In the genomic region with DNA sequence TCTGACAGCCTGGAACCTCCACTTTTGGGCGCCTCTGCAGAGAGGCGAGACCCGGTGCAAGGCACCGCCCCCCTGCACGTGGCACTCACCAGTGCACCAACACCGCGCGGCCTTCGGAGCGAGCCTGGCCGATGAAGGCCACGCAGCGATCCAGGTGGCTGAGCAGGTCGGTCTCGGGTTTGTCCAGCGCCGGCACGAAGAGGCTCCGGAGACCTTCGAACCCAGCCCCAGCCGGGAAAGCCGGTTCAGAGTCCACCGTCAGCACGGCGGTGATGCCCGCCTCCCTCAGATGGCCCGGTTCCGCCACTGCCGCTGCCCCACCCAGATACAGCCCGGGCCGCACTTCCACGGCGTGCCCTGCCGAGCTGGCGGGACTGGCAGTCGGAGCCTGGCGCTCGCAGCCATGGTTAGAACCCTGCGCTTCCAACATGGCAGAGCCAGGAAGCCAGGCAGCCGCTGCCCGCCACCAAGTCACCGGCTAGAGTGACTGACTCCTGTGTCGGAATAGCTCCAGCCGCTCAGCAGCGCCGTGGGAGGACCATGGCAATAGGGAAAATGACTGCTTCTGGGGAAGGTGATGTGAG, we compare ENCODE assay signal across 8 mouse cellular contexts. TPM values are rescaled to one million over a fixed set of nuclear protein-coding genes. Genes with fewer than 3 reads are reported as not detected.
DNase-seq lines count a peak whose midpoint lies in the region.

Gm26620 (plus strand) TSS at position 88 of the 584 bp plus-strand sequence.
Dusp12 (minus strand) TSS at position 563 of the 584 bp plus-strand sequence.

- peaks cover 7% of the 10 kb centered on the region; the same call in 1 of the 2 replicates for H3K9me3 ChIP-seq in megakaryocyte, embryonic 14.5 days

- peak; percentile 77 to 78 for DNase-seq in adrenal gland, adult 18-20 months (ENCODE audit: low spot score in 2 of 2)
- DNase-seq in embryo, embryonic 10.5 days (ENCODE audit: low spot score), result peak; percentile 94
- DNase-seq in gastrocnemius, postnatal 10 days, result peak; percentile 77
- DNase-seq in induced T-regulatory cell, adult 2 months (ENCODE audit: low read depth), result peak; percentile 90
- peak; percentile 73 to 89 for DNase-seq in left cerebral cortex, adult 9 months (ENCODE audit: low spot score in 2 of 2)
- DNase-seq in right cerebral cortex, adult 2 months (ENCODE audit: low spot score in 2 of 2), result peak; percentile 89 to 94
- DNase-seq in urinary bladder, postnatal 25 days (ENCODE audit: low spot score), result peak; percentile 74

- H3K36me3 ChIP-seq in megakaryocyte, embryonic 14.5 days (replicated peaks; ENCODE audit: low read length), result peaks cover 17% of the 10 kb centered on the region

- H3K4me3 ChIP-seq in megakaryocyte, embryonic 14.5 days (replicated peaks), result peak within 1 kb of the TSS; percentile 99

- H3K27me3 ChIP-seq in megakaryocyte, embryonic 14.5 days (replicated peaks), result peaks cover 2% of the 10 kb centered on the region

- peaks cover 20% of the 10 kb centered on the region for H3K4me1 ChIP-seq in megakaryocyte, embryonic 14.5 days

RNA-seq across cellular contexts. Expression of gene Gm26620, which starts in this region (rescaled TPM):
- total RNA-seq in adrenal gland, adult 18-20 months (2021), result under 1 TPM; 0.51 to 0.53 TPM
- total RNA-seq in gastrocnemius, postnatal 10 days (2021), result under 1 TPM; 0.45 to 0.80 TPM
- polyA plus RNA-seq in megakaryocyte, embryonic 14.5 days (2012; ENCODE audit: insufficient read depth, low replicate concordance), result 3.3 and 14.1 TPM in 2 replicates

RNA-seq across cellular contexts. Expression of gene Dusp12, which starts in this region (rescaled TPM):
- total RNA-seq in adrenal gland, adult 18-20 months (2021), result 10 to 100 TPM; 13.5 to 18.2 TPM
- 1 to 10 TPM; 7.5 to 9.7 TPM for total RNA-seq in gastrocnemius, postnatal 10 days (2021)
- polyA plus RNA-seq in megakaryocyte, embryonic 14.5 days (2012; ENCODE audit: insufficient read depth, low replicate concordance), result 2.7 and 7.6 TPM in 2 replicates

Comparison
In these comparisons a context has a peak if more than half of its experiments do, and no peak if none do; other contexts are left out.
1. Peak in every context shown above with its lines: DNase-seq and H3K4me3 ChIP-seq.